Mouse (Mus musculus) small intestine, adult 2 months (tissue): Measurements from ENCODE around the gene Slc45a3.

ENCODE experiments used
- CTCF ChIP-seq: fragments of 200-500 bp; IDR thresholded peaks from 2 replicates; pipeline ENCODE4 v1.5.1; 2012; ENCODE audit warnings: low read depth, mild to moderate bottlenecking, control low read depth, inconsistent platforms, low read length, moderate library complexity, mixed read lengths; ENCODE audit not compliant: insufficient replicate concordance, insufficient read length; ENCODE audit errors: extremely low read depth
- POLR2A ChIP-seq: fragments of 200-500 bp; IDR thresholded peaks from 2 replicates; pipeline ENCODE4 v1.6.1; 2012; ENCODE audit warnings: low read depth, mild to moderate bottlenecking, control low read depth, inconsistent platforms, low read length, moderate library complexity

DNA sequence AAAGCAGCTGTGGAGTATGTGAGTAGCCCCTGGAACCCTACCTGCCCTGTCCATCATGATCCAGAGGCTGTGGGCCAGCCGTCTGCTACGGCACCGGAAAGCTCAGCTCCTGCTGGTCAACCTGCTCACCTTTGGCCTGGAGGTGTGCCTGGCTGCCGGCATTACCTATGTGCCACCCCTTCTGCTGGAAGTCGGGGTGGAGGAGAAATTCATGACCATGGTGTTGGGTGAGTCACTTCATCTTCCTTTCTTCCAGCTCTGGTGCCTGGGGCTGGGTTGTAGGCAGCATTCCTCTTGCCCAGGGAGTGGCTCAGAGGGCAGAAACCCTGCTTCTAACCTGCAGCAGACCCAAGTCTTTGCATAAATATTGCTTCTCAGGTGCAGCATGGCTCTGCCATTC lies 14.1 kb downstream of the Slc45a3 start:
- no peak for TF ChIP-seq CTCF
- TF ChIP-seq POLR2A, result no peak
